Mouse (Mus musculus): ENCODE measurements at regions not wholly inside any gene's neighbourhood (a gene's known extent, or its start where the extent isn't known, plus 50 kb on each side); places are given as distances from the start of the nearest gene placed in this dataset.
"Not testable (repeated sequence)": the region's sequence is repeated elsewhere in the genome, so short reads cannot be mapped to it uniquely, and the experiment has no call there.

- TF ChIP-seq CTCF (IDR thresholded peaks at IDR 0.05; ENCODE audit: low read depth), result no peak
- Histone ChIP-seq H3K27me3 (ENCODE audit: insufficient read depth, low read length) (no peaks in the 10 kb centered on the region), H3K9me3 (replicated peaks; ENCODE audit: low read length) (no peaks in the 10 kb centered on the region), H3K4me3 (replicated peaks; ENCODE audit: low read depth, low read length) (no peak overlapping the region), H3K9ac (ENCODE audit: low read depth, low read length) (no peak overlapping the region), H3K36me3 (ENCODE audit: insufficient read depth, low read length) (no peaks in the 10 kb centered on the region), H3K4me2 (ENCODE audit: low read length) (no peak overlapping the region), H3K4me1 (replicated peaks; ENCODE audit: insufficient read depth, low read length) (no peaks in the 10 kb centered on the region), H3K27ac (no peak overlapping the region)
- 32% methylated on average over 3 of the region's 3 CpGs for WGBS
- ATAC-seq (replicated peaks; ENCODE audit: low FRiP score, low read depth) (no peak), DNase-seq (ENCODE audit: low spot score) (no peak)
Measured at GRCm38 (mm10) chr2:17898780-17899179, 98.0 kb downstream of the H2al2a start.

GRCm38 (mm10) chr2:17896036-17896435 lies 100.7 kb downstream of the H2al2a start:
- Histone ChIP-seq H3K4me1 (replicated peaks; ENCODE audit: insufficient read depth, low read length) (no peaks in the 10 kb centered on the region), H3K9ac (ENCODE audit: low read depth, low read length) (no peak overlapping the region), H3K36me3 (ENCODE audit: insufficient read depth, low read length) (no peaks in the 10 kb centered on the region), H3K27ac (no peak overlapping the region), H3K27me3 (ENCODE audit: insufficient read depth, low read length) (no peaks in the 10 kb centered on the region), H3K9me3 (replicated peaks; ENCODE audit: low read length) (no peaks in the 10 kb centered on the region), H3K4me2 (ENCODE audit: low read length) (no peak overlapping the region), H3K4me3 (replicated peaks; ENCODE audit: low read depth, low read length) (no peak overlapping the region)
- WGBS, result 95% methylated on average over 2 of the region's 2 CpGs
- no peak for TF ChIP-seq CTCF (IDR thresholded peaks at IDR 0.05; ENCODE audit: low read depth)
- DNase-seq (ENCODE audit: low spot score) (no peak), ATAC-seq (replicated peaks; ENCODE audit: low FRiP score, low read depth) (no peak)

GRCm38 (mm10) chr2:17892661-17893060 lies 104.1 kb downstream of the H2al2a start:
- H3K27ac ChIP-seq; ATAC-seq (replicated peaks; ENCODE audit: low FRiP score, low read depth); H3K4me3 ChIP-seq (replicated peaks; ENCODE audit: low read depth, low read length); H3K4me2 ChIP-seq (ENCODE audit: low read length); H3K9me3 ChIP-seq (replicated peaks; ENCODE audit: low read length); H3K9ac ChIP-seq (ENCODE audit: low read depth, low read length); H3K4me1 ChIP-seq (replicated peaks; ENCODE audit: insufficient read depth, low read length); H3K27me3 ChIP-seq (ENCODE audit: insufficient read depth, low read length); H3K36me3 ChIP-seq (ENCODE audit: insufficient read depth, low read length); DNase-seq (ENCODE audit: low spot score): not testable (repeated sequence)
- WGBS, result 98% methylated on average over 7 of the region's 7 CpGs

- no peak for ATAC-seq (replicated peaks; ENCODE audit: low FRiP score, low read depth)
- no peak for TF ChIP-seq CTCF (IDR thresholded peaks at IDR 0.05; ENCODE audit: low read depth)
- no peak overlapping the region for H3K9ac ChIP-seq (ENCODE audit: low read depth, low read length)
- H3K4me3 ChIP-seq (replicated peaks; ENCODE audit: low read depth, low read length), result no peak overlapping the region
- H3K27ac ChIP-seq, result no peak overlapping the region
- 55% methylated on average over 3 of the region's 3 CpGs for WGBS
- no peaks in the 10 kb centered on the region for H3K4me1 ChIP-seq (replicated peaks; ENCODE audit: insufficient read depth, low read length)
- DNase-seq (ENCODE audit: low spot score), result no peak
- H3K4me2 ChIP-seq (ENCODE audit: low read length), result no peak overlapping the region
- no peaks in the 10 kb centered on the region for H3K27me3 ChIP-seq (ENCODE audit: insufficient read depth, low read length)
- no peaks in the 10 kb centered on the region for H3K36me3 ChIP-seq (ENCODE audit: insufficient read depth, low read length)
- H3K9me3 ChIP-seq (replicated peaks; ENCODE audit: low read length), result no peaks in the 10 kb centered on the region
Measured at GRCm38 (mm10) chr2:17887699-17888098, 109.1 kb downstream of the H2al2a start.

GRCm38 (mm10) chr2:17882389-17882788 lies 114.4 kb downstream of the H2al2a start:
- Histone ChIP-seq H3K9ac (ENCODE audit: low read depth, low read length) (no peak overlapping the region), H3K27ac (no peak overlapping the region), H3K4me2 (ENCODE audit: low read length) (no peak overlapping the region), H3K36me3 (ENCODE audit: insufficient read depth, low read length) (no peaks in the 10 kb centered on the region), H3K4me1 (replicated peaks; ENCODE audit: insufficient read depth, low read length) (no peaks in the 10 kb centered on the region), H3K27me3 (ENCODE audit: insufficient read depth, low read length) (no peaks in the 10 kb centered on the region), H3K4me3 (replicated peaks; ENCODE audit: low read depth, low read length) (no peak overlapping the region), H3K9me3 (replicated peaks; ENCODE audit: low read length) (no peaks in the 10 kb centered on the region)
- TF ChIP-seq CTCF (IDR thresholded peaks at IDR 0.05; ENCODE audit: low read depth), result no peak
- ATAC-seq (replicated peaks; ENCODE audit: low FRiP score, low read depth) (no peak), DNase-seq (ENCODE audit: low spot score) (no peak)
- WGBS, result 82% methylated on average over 12 of the region's 12 CpGs

GRCm38 (mm10) chr2:17880800-17881717 lies 115.7 kb downstream of the H2al2a start:
- Histone ChIP-seq H3K27me3 (ENCODE audit: insufficient read depth, low read length) (no peaks in the 10 kb centered on the region), H3K27ac (peak overlapping the region; percentile 10; the same call in 1 of the 2 replicates), H3K36me3 (ENCODE audit: insufficient read depth, low read length) (no peaks in the 10 kb centered on the region), H3K9ac (ENCODE audit: low read depth, low read length) (no peak overlapping the region), H3K4me2 (ENCODE audit: low read length) (no peak overlapping the region), H3K4me3 (replicated peaks; ENCODE audit: low read depth, low read length) (no peak overlapping the region), H3K4me1 (replicated peaks; ENCODE audit: insufficient read depth, low read length) (no peaks in the 10 kb centered on the region), H3K9me3 (replicated peaks; ENCODE audit: low read length) (no peaks in the 10 kb centered on the region)
- TF ChIP-seq CTCF (IDR thresholded peaks at IDR 0.05; ENCODE audit: low read depth), result peak; percentile 28; the same call in 1 of the 2 replicates
- WGBS, result 45% methylated on average over 11 of the region's 11 CpGs
- ATAC-seq (replicated peaks; ENCODE audit: low FRiP score, low read depth), result no peak; the same call in 1 of the 2 replicates
- DNase-seq (ENCODE audit: low spot score), result peak; percentile 64

All from kidney, postnatal 0 days (tissue).